ENCODE assay signal across 9 mouse cellular contexts in genomic region chr19:60939954-60940379, GRCm38 (mm10). TPM values are rescaled to one million over a fixed set of nuclear protein-coding genes. Genes with fewer than 3 reads are reported as not detected.
DNase-seq lines count a peak whose midpoint lies in the region; ATAC-seq and TF ChIP-seq lines count a peak whose summit lies in the region.
"Had no signal": no experiment of that assay in that cellular context is flagged by ENCODE, and none has a peak within 500 bp of the region (broad histone marks: within the 10 kb centered on the region; RNA-seq: fewer than 3 reads in every experiment).

No protein-coding gene starts in this region.

- no peak for TF ChIP-seq CTCF in liver, postnatal 0 days (IDR thresholded peaks at IDR 0.05; ENCODE audit: low read depth)
- no peak for TF ChIP-seq CTCF in brain, embryonic 14.5 days (IDR thresholded peaks at IDR 0.05; ENCODE audit: borderline replicate concordance, extremely low read depth, insufficient read depth, insufficient read length)
- no peak for TF ChIP-seq CTCF in heart, postnatal 0 days (IDR thresholded peaks at IDR 0.05; ENCODE audit: low read depth)

- no peak overlapping the region for H3K9ac ChIP-seq in liver, postnatal 0 days (replicated peaks)
- no peak overlapping the region for H3K9ac ChIP-seq in liver, embryonic 12.5 days
- H3K9ac ChIP-seq in heart, postnatal 0 days (replicated peaks; ENCODE audit: low read depth, low read length), result no peak overlapping the region
- H3K9ac ChIP-seq in midbrain, embryonic 16.5 days (ENCODE audit: low read depth, low read length), result no peak overlapping the region
- H3K9ac ChIP-seq: embryonic facial prominence, embryonic 13.5 days had no signal

- no peak overlapping the region for H3K4me2 ChIP-seq in liver, postnatal 0 days (ENCODE audit: low read depth, low read length)
- H3K4me2 ChIP-seq in liver, embryonic 12.5 days, result no peak overlapping the region
- no peak overlapping the region for H3K4me2 ChIP-seq in heart, postnatal 0 days (ENCODE audit: low read depth, low read length)
- H3K4me2 ChIP-seq in midbrain, embryonic 16.5 days (ENCODE audit: low read length), result no peak overlapping the region
- H3K4me2 ChIP-seq: embryonic facial prominence, embryonic 13.5 days had no signal

- no peaks in the 10 kb centered on the region for H3K9me3 ChIP-seq in liver, postnatal 0 days (ENCODE audit: low read length)
- H3K9me3 ChIP-seq in liver, embryonic 12.5 days (replicated peaks), result no peaks in the 10 kb centered on the region
- H3K9me3 ChIP-seq in heart, postnatal 0 days (replicated peaks; ENCODE audit: control insufficient read depth, low read length), result no peaks in the 10 kb centered on the region
- peaks cover 5% of the 10 kb centered on the region; the same call in 1 of the 2 replicates for H3K9me3 ChIP-seq in midbrain, embryonic 16.5 days (replicated peaks; ENCODE audit: control insufficient read depth, low read length, poor library complexity, severe bottlenecking)
- H3K9me3 ChIP-seq: embryonic facial prominence, embryonic 13.5 days had no signal

- TF ChIP-seq EP300 in liver, postnatal 0 days (IDR thresholded peaks at IDR 0.05; ENCODE audit: low read depth), result no peak
- peak; percentile 91; the same call in 1 of the 2 replicates for TF ChIP-seq EP300 in heart, postnatal 0 days (IDR thresholded peaks at IDR 0.05; ENCODE audit: low read depth)

- H3K36me3 ChIP-seq in liver, postnatal 0 days (replicated peaks; ENCODE audit: insufficient read depth, low read length), result no peaks in the 10 kb centered on the region
- no peaks in the 10 kb centered on the region for H3K36me3 ChIP-seq in liver, embryonic 12.5 days
- H3K36me3 ChIP-seq in heart, postnatal 0 days (replicated peaks; ENCODE audit: control insufficient read depth, insufficient read depth, low read length), result no peaks in the 10 kb centered on the region
- no peaks in the 10 kb centered on the region for H3K36me3 ChIP-seq in midbrain, embryonic 16.5 days (ENCODE audit: control insufficient read depth, insufficient read depth, low read length)
- H3K36me3 ChIP-seq: embryonic facial prominence, embryonic 13.5 days had no signal

- WGBS in liver, postnatal 0 days (ENCODE audit: insufficient replicate concordance), result 18% methylated on average over 1 of the region's 1 CpGs
- WGBS in liver, embryonic 12.5 days (ENCODE audit: insufficient replicate concordance), result 11% methylated on average over 1 of the region's 1 CpGs
- WGBS in heart, postnatal 0 days, result 8% methylated on average over 1 of the region's 1 CpGs
- WGBS in midbrain, embryonic 16.5 days, result 83% methylated on average over 1 of the region's 1 CpGs

- no peak overlapping the region for H3K4me3 ChIP-seq in liver, postnatal 0 days (ENCODE audit: low read depth, low read length)
- H3K4me3 ChIP-seq in liver, embryonic 12.5 days, result no peak overlapping the region
- no peak overlapping the region for H3K4me3 ChIP-seq in heart, postnatal 0 days (ENCODE audit: low read depth, low read length)
- H3K4me3 ChIP-seq in midbrain, embryonic 16.5 days (ENCODE audit: low read depth, low read length), result no peak overlapping the region
- H3K4me3 ChIP-seq: embryonic facial prominence, embryonic 13.5 days had no signal

- ATAC-seq in liver, postnatal 0 days, result peak; percentile 55
- ATAC-seq in liver, embryonic 12.5 days, result no peak
- peak; percentile 98 for ATAC-seq in heart, postnatal 0 days (ENCODE audit: insufficient read depth, low read depth)
- ATAC-seq in midbrain, embryonic 16.5 days, result no peak

- H3K27ac ChIP-seq in liver, postnatal 0 days (ENCODE audit: low read depth), result no peak overlapping the region
- no peak overlapping the region for H3K27ac ChIP-seq in liver, embryonic 12.5 days
- peak overlapping the region; percentile 88 for H3K27ac ChIP-seq in heart, postnatal 0 days (ENCODE audit: low read depth)
- no peak overlapping the region for H3K27ac ChIP-seq in midbrain, embryonic 16.5 days (ENCODE audit: low read length)
- H3K27ac ChIP-seq: embryonic facial prominence, embryonic 13.5 days had no signal

- no peak for DNase-seq in liver, postnatal 0 days
- DNase-seq in brain, embryonic 14.5 days (ENCODE audit: low read depth), result peak; percentile 13
- peak; percentile 94 for DNase-seq in heart, postnatal 0 days (ENCODE audit: low spot score)
- peak; percentile 47 to 56 for DNase-seq in monocyte, adult 2 months (ENCODE audit: low read depth in 1 of 2, low spot score in 2 of 2)
- DNase-seq in layer of hippocampus, postnatal 10 days (ENCODE audit: low spot score in 2 of 2), result no peak
- DNase-seq in neural tube, embryonic 10.5 days (ENCODE audit: extremely low spot score, low spot score), result no peak

- H3K4me1 ChIP-seq in liver, postnatal 0 days (ENCODE audit: insufficient read depth), result no peaks in the 10 kb centered on the region
- H3K4me1 ChIP-seq in liver, embryonic 12.5 days, result no peaks in the 10 kb centered on the region
- H3K4me1 ChIP-seq in heart, postnatal 0 days (ENCODE audit: control insufficient read depth, insufficient read depth), result peaks cover 33% of the 10 kb centered on the region
- H3K4me1 ChIP-seq in midbrain, embryonic 16.5 days (ENCODE audit: control insufficient read depth, insufficient read depth, low read length), result no peaks in the 10 kb centered on the region

- no peak for TF ChIP-seq POLR2A in brain, embryonic 14.5 days (IDR thresholded peaks at IDR 0.05; ENCODE audit: borderline replicate concordance, extremely low read depth, insufficient read depth, insufficient read length, poor library complexity, severe bottlenecking)

- no peaks in the 10 kb centered on the region for H3K27me3 ChIP-seq in liver, postnatal 0 days (ENCODE audit: insufficient read depth, low read length)
- H3K27me3 ChIP-seq in liver, embryonic 12.5 days (replicated peaks), result no peaks in the 10 kb centered on the region
- no peaks in the 10 kb centered on the region for H3K27me3 ChIP-seq in heart, postnatal 0 days (ENCODE audit: control insufficient read depth, insufficient read depth, low read length)
- no peaks in the 10 kb centered on the region for H3K27me3 ChIP-seq in midbrain, embryonic 16.5 days (ENCODE audit: control insufficient read depth, insufficient read depth, low read depth, low read length)
- H3K27me3 ChIP-seq: embryonic facial prominence, embryonic 13.5 days had no signal

RNA-seq across cellular contexts. Expression of gene Grk5, which starts 50.4 kb away (rescaled TPM):
- polyA plus RNA-seq in liver, postnatal 0 days (2015; fragmentation: Nextera tagmentation; extraction: Ambion mirVana), result 0.47 TPM in 2 replicates
- 1.2 and 1.5 TPM in 2 replicates for polyA plus RNA-seq in liver, embryonic 12.5 days (2016; fragmentation: Nextera tagmentation; extraction: Ambion mirVana)
- polyA plus RNA-seq in brain, embryonic 14.5 days (2012; rRNA removed), result 4.2 and 6.8 TPM in 2 replicates
- 12.8 and 14.6 TPM in 2 replicates for total RNA-seq in heart, postnatal 0 days (2014; rRNA removed; ENCODE audit: low replicate concordance)
- 2.6 and 2.9 TPM in 2 replicates for polyA plus RNA-seq in heart, postnatal 0 days (2015; fragmentation: Nextera tagmentation; extraction: Ambion mirVana)
- 10 to 100 TPM; 11.6 to 13.2 TPM for total RNA-seq in layer of hippocampus, postnatal 10 days (2021)
- 2.3 and 2.5 TPM in 2 replicates for polyA plus RNA-seq in midbrain, embryonic 16.5 days (2015; fragmentation: Nextera tagmentation; extraction: Ambion mirVana)

Comparison
In these comparisons a context has a peak if more than half of its experiments do, and no peak if none do; other contexts are left out.
1. ATAC-seq: peak in liver, postnatal 0 days (single experiment) and heart, postnatal 0 days (single experiment); none in liver, embryonic 12.5 days (single experiment) and midbrain, embryonic 16.5 days (single experiment).
2. DNase-seq: peak in brain, embryonic 14.5 days (single experiment), heart, postnatal 0 days (single experiment) and monocyte, adult 2 months (2 of 2); none in liver, postnatal 0 days (single experiment), layer of hippocampus, postnatal 10 days (0 of 2) and neural tube, embryonic 10.5 days (single experiment).